Mouse (Mus musculus): ENCODE measurements around the gene Bcl11a. TPM values are rescaled to one million over a fixed set of nuclear protein-coding genes. Genes with fewer than 3 reads are reported as not detected.

Bcl11a gene
- polyA plus RNA-seq, 1 experiment from 2014 or later, result 26.4 TPM

DNA sequence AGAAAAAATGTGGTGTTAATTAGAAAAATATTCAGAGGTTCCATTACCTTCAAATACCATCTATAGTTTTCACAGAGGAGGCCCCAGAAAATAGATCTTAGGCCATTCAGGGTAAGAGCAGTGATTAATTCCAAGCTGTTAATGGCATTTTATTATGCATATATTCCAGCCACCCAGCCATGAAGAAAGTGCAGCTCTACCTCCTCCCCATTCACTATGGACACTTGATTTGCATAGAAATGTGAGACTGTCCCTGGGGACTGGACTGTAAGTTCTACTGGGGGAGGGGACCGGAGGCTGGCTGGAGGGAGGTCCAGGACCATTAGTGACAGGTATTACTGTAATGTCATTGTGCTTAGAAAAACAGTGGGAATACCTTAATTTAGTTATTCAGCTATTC, 119.6 kb downstream of the Bcl11a start:
- no peak overlapping the region for H3K4me2 ChIP-seq (ENCODE audit: low read depth, low read length)
- 0 out of 2 replicates have a peak, but pooled peaks cover 4% of the 10 kb centered on the region for H3K4me1 ChIP-seq (ENCODE audit: control insufficient read depth, insufficient read depth, low read length)
- no peaks in the 10 kb centered on the region for H3K9me3 ChIP-seq (ENCODE audit: control insufficient read depth, low read length)
- H3K4me3 ChIP-seq (ENCODE audit: low read depth, low read length), result no peak overlapping the region
- ATAC-seq (ENCODE audit: low read depth) (no peak), DNase-seq (ENCODE audit: low spot score) (no peak)
- no peaks in the 10 kb centered on the region for H3K27me3 ChIP-seq (replicated peaks; ENCODE audit: control insufficient read depth, insufficient read depth, low read length)
- H3K9ac ChIP-seq (ENCODE audit: low read depth, low read length), result no peak overlapping the region
- 78% methylated on average over 1 of the region's 1 CpGs for WGBS
- H3K27ac ChIP-seq (replicated peaks; ENCODE audit: low read depth, low read length), result no peak overlapping the region
- no peaks in the 10 kb centered on the region for H3K36me3 ChIP-seq (ENCODE audit: control insufficient read depth, insufficient read depth, low read length)

DNA sequence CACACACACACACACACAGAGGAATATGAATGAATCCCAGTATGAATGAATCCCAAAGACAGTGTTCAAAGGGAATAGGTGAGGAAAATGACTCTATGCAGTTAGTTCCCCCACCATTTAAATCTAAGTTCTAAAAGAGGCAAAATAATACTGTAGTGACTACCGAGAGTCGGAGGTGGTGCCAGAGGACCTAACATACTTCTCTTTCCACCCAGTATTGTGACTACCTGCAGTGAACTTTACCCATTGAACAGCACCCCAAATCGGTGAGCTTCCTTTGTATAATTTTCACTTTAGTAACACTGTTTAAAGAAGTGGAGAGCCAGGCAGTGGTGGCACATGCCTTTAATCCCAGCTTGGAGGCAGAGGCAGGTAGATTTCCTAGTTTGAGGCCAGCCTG, 121.7 kb downstream of the Bcl11a start:
- 87% methylated on average over 3 of the region's 3 CpGs for WGBS
- Histone ChIP-seq H3K4me1 (ENCODE audit: control insufficient read depth, insufficient read depth, low read length) (peaks cover 11% of the 10 kb centered on the region), H3K9ac (ENCODE audit: low read depth, low read length) (no peak overlapping the region), H3K36me3 (ENCODE audit: control insufficient read depth, insufficient read depth, low read length) (no peaks in the 10 kb centered on the region), H3K4me2 (ENCODE audit: low read depth, low read length) (no peak overlapping the region), H3K27ac (replicated peaks; ENCODE audit: low read depth, low read length) (no peak overlapping the region), H3K27me3 (replicated peaks; ENCODE audit: control insufficient read depth, insufficient read depth, low read length) (no peaks in the 10 kb centered on the region), H3K9me3 (ENCODE audit: control insufficient read depth, low read length) (no peaks in the 10 kb centered on the region), H3K4me3 (ENCODE audit: low read depth, low read length) (no peak overlapping the region)
- ATAC-seq (ENCODE audit: low read depth) (no peak), DNase-seq (ENCODE audit: low spot score) (no peak)

- no peak overlapping the region for H3K27ac ChIP-seq (replicated peaks; ENCODE audit: low read depth, low read length)
- no peaks in the 10 kb centered on the region for H3K36me3 ChIP-seq (ENCODE audit: control insufficient read depth, insufficient read depth, low read length)
- ATAC-seq (ENCODE audit: low read depth) (peak; percentile 65; the same call in 1 of the 2 replicates), DNase-seq (ENCODE audit: low spot score) (no peak)
- H3K4me3 ChIP-seq (ENCODE audit: low read depth, low read length), result no peak overlapping the region
- H3K9ac ChIP-seq (ENCODE audit: low read depth, low read length), result no peak overlapping the region
- no peak overlapping the region for H3K4me2 ChIP-seq (ENCODE audit: low read depth, low read length)
- no peaks in the 10 kb centered on the region for H3K27me3 ChIP-seq (replicated peaks; ENCODE audit: control insufficient read depth, insufficient read depth, low read length)
- no peaks in the 10 kb centered on the region for H3K9me3 ChIP-seq (ENCODE audit: control insufficient read depth, low read length)
- 67% methylated on average over 5 of the region's 5 CpGs for WGBS
- peaks cover 11% of the 10 kb centered on the region for H3K4me1 ChIP-seq (ENCODE audit: control insufficient read depth, insufficient read depth, low read length)
These were observed 122.5 kb downstream of the Bcl11a start for GRCm38 (mm10) chr11:24200310-24200709.

DNA sequence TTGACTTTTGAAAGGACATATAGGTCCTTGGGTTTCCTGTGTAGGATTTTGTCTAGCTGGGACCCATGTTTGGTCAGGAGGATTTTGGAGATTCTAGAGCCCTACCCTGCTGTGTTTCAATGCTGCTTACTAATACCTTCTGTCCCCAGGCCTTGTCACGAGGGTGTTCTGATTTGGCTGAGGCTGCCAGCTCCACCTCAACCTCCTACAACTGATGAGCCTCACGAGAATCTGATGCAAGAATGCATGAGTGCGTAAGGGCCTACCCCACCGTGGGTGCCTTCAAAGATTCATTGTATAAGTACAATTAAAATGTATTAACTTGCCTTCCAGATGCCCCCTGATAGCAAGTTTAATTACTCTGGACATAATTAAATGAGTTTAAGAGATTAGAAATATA, 123.4 kb downstream of the Bcl11a start:
- Histone ChIP-seq H3K4me3 (ENCODE audit: low read depth, low read length) (no peak overlapping the region), H3K4me1 (ENCODE audit: control insufficient read depth, insufficient read depth, low read length) (peaks cover 11% of the 10 kb centered on the region), H3K4me2 (ENCODE audit: low read depth, low read length) (no peak overlapping the region), H3K9me3 (ENCODE audit: control insufficient read depth, low read length) (no peaks in the 10 kb centered on the region), H3K9ac (ENCODE audit: low read depth, low read length) (no peak overlapping the region), H3K27me3 (replicated peaks; ENCODE audit: control insufficient read depth, insufficient read depth, low read length) (no peaks in the 10 kb centered on the region), H3K36me3 (ENCODE audit: control insufficient read depth, insufficient read depth, low read length) (no peaks in the 10 kb centered on the region), H3K27ac (replicated peaks; ENCODE audit: low read depth, low read length) (no peak overlapping the region)
- no peak for DNase-seq (ENCODE audit: low spot score)
- 83% methylated on average over 4 of the region's 4 CpGs for WGBS
- no peak for ATAC-seq (ENCODE audit: low read depth)

- no peaks in the 10 kb centered on the region for H3K36me3 ChIP-seq (ENCODE audit: control insufficient read depth, insufficient read depth, low read length)
- WGBS, result 26% methylated on average over 7 of the region's 7 CpGs
- no peak overlapping the region for H3K27ac ChIP-seq (replicated peaks; ENCODE audit: low read depth, low read length)
- peaks cover 11% of the 10 kb centered on the region for H3K4me1 ChIP-seq (ENCODE audit: control insufficient read depth, insufficient read depth, low read length)
- no peak for DNase-seq (ENCODE audit: low spot score)
- no peaks in the 10 kb centered on the region for H3K27me3 ChIP-seq (replicated peaks; ENCODE audit: control insufficient read depth, insufficient read depth, low read length)
- H3K9ac ChIP-seq (ENCODE audit: low read depth, low read length), result no peak overlapping the region
- ATAC-seq (ENCODE audit: low read depth), result no peak
- no peak overlapping the region for H3K4me3 ChIP-seq (ENCODE audit: low read depth, low read length)
- no peaks in the 10 kb centered on the region for H3K9me3 ChIP-seq (ENCODE audit: control insufficient read depth, low read length)
- no peak overlapping the region for H3K4me2 ChIP-seq (ENCODE audit: low read depth, low read length)
These were observed 124.9 kb downstream of the Bcl11a start for GRCm38 (mm10) chr11:24202641-24203361.

GRCm38 (mm10) chr11:24203489-24203888, 125.6 kb downstream of the Bcl11a start:
- ATAC-seq (ENCODE audit: low read depth) (no peak), DNase-seq (ENCODE audit: low spot score) (no peak)
- Histone ChIP-seq H3K9ac (ENCODE audit: low read depth, low read length) (no peak overlapping the region), H3K4me3 (ENCODE audit: low read depth, low read length) (no peak overlapping the region), H3K27ac (replicated peaks; ENCODE audit: low read depth, low read length) (no peak overlapping the region), H3K4me1 (ENCODE audit: control insufficient read depth, insufficient read depth, low read length) (peaks cover 11% of the 10 kb centered on the region), H3K27me3 (replicated peaks; ENCODE audit: control insufficient read depth, insufficient read depth, low read length) (no peaks in the 10 kb centered on the region), H3K4me2 (ENCODE audit: low read depth, low read length) (no peak overlapping the region), H3K9me3 (ENCODE audit: control insufficient read depth, low read length) (no peaks in the 10 kb centered on the region), H3K36me3 (ENCODE audit: control insufficient read depth, insufficient read depth, low read length) (no peaks in the 10 kb centered on the region)
- 91% methylated on average over 1 of the region's 1 CpGs for WGBS

DNA sequence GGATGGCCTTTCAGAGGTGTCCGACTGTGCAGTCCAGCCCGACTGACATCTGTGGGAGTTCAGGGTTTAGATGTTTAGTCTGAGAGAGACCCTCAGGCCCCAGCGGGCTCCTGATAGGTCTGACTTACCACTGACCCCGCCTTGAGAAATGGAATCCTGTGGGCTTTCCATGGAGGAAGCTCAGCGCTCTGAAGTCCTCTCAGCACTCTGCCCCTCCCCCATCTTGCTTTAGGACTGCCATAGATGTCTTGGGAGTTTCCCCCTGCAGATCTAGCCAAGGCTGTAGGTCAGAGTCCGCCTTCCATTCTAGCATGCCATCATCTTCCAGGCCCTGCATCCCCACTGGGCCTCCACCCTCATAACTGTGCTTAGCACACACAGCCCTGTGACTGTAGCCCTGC, 131.1 kb downstream of the Bcl11a start:
- H3K36me3 ChIP-seq (ENCODE audit: control insufficient read depth, insufficient read depth, low read length), result no peaks in the 10 kb centered on the region
- H3K27ac ChIP-seq (replicated peaks; ENCODE audit: low read depth, low read length), result no peak overlapping the region
- no peak for DNase-seq (ENCODE audit: low spot score)
- no peaks in the 10 kb centered on the region for H3K27me3 ChIP-seq (replicated peaks; ENCODE audit: control insufficient read depth, insufficient read depth, low read length)
- no peaks in the 10 kb centered on the region for H3K9me3 ChIP-seq (ENCODE audit: control insufficient read depth, low read length)
- ATAC-seq (ENCODE audit: low read depth), result no peak
- no peak overlapping the region for H3K4me2 ChIP-seq (ENCODE audit: low read depth, low read length)
- no peaks in the 10 kb centered on the region; the same call in 1 of the 2 replicates for H3K4me1 ChIP-seq (ENCODE audit: control insufficient read depth, insufficient read depth, low read length)
- WGBS, result 37% methylated on average over 6 of the region's 6 CpGs
- no peak overlapping the region for H3K4me3 ChIP-seq (ENCODE audit: low read depth, low read length)
- H3K9ac ChIP-seq (ENCODE audit: low read depth, low read length), result no peak overlapping the region

GRCm38 (mm10) chr11:24214509-24215134, 136.8 kb downstream of the Bcl11a start:
- no peak overlapping the region for H3K4me3 ChIP-seq (ENCODE audit: low read depth, low read length)
- H3K4me2 ChIP-seq (ENCODE audit: low read depth, low read length), result no peak overlapping the region
- 40% methylated on average over 3 of the region's 3 CpGs for WGBS
- no peak overlapping the region for H3K27ac ChIP-seq (replicated peaks; ENCODE audit: low read depth, low read length)
- no peaks in the 10 kb centered on the region for H3K36me3 ChIP-seq (ENCODE audit: control insufficient read depth, insufficient read depth, low read length)
- H3K27me3 ChIP-seq (replicated peaks; ENCODE audit: control insufficient read depth, insufficient read depth, low read length), result no peaks in the 10 kb centered on the region
- no peak overlapping the region for H3K9ac ChIP-seq (ENCODE audit: low read depth, low read length)
- no peak for ATAC-seq (ENCODE audit: low read depth)
- no peak for DNase-seq (ENCODE audit: low spot score)
- no peaks in the 10 kb centered on the region; the same call in 1 of the 2 replicates for H3K4me1 ChIP-seq (ENCODE audit: control insufficient read depth, insufficient read depth, low read length)
- H3K9me3 ChIP-seq (ENCODE audit: control insufficient read depth, low read length), result no peaks in the 10 kb centered on the region
